Mouse (Mus musculus) limb, embryonic 14.5 days (tissue): ENCODE measurements around the gene Tnfsf15. TPM values are rescaled to one million over a fixed set of nuclear protein-coding genes. Genes with fewer than 3 reads are reported as not detected.

Source experiments
- ATAC-seq: fragments of 200-750 bp; cut with Nextera tagmentation; 2 replicates; pipeline ENCODE4 v1.8.0; 2017; ENCODE audit warnings: low read depth, moderate number of reproducible peaks, moderate TSS enrichment; ENCODE audit not compliant: low FRiP score
- DNase-seq: peaks from one replicate; pipeline ENCODE4 v3.0.0-alpha.2; 2015; ENCODE audit warnings: low spot score
- H3K27ac ChIP-seq: fragments of 300-500 bp; sonication (generic); replicated peaks from 2 replicates; pipeline ENCODE4 v1.5.1; 2014; ENCODE audit warnings: low read depth, mild to moderate bottlenecking, low read length, moderate library complexity, mixed read lengths
- H3K27me3 ChIP-seq: fragments of 300-500 bp; sonication (generic); 2 replicates; pipeline ENCODE4 v1.6.1; 2014; ENCODE audit warnings: low read length, mixed read lengths; ENCODE audit not compliant: control insufficient read depth, insufficient read depth
- H3K36me3 ChIP-seq: fragments of 300-500 bp; sonication (generic); 2 replicates; pipeline ENCODE4 v1.6.1; 2014; ENCODE audit warnings: mild to moderate bottlenecking, low read length, moderate library complexity, mixed read lengths; ENCODE audit not compliant: control insufficient read depth, insufficient read depth
- H3K4me1 ChIP-seq: fragments of 300-500 bp; sonication (generic); 2 replicates; pipeline ENCODE4 v1.6.1; 2014; ENCODE audit warnings: antibody characterized with exemption, low read length, mixed read lengths; ENCODE audit not compliant: control insufficient read depth, insufficient read depth
- H3K4me2 ChIP-seq: fragments of 300-500 bp; sonication (generic); replicated peaks from 2 replicates; pipeline ENCODE4 v1.6.1; 2014; ENCODE audit warnings: low read depth, mild to moderate bottlenecking, low read length, moderate library complexity; ENCODE audit not compliant: severe bottlenecking
- H3K4me3 ChIP-seq: fragments of 300-500 bp; sonication (generic); replicated peaks from 2 replicates; pipeline ENCODE4 v1.5.1; 2014; ENCODE audit warnings: low read length
- H3K9ac ChIP-seq: fragments of 300-500 bp; sonication (generic); 2 replicates; pipeline ENCODE4 v1.6.1; 2014; ENCODE audit warnings: mild to moderate bottlenecking, low read depth, low read length, moderate library complexity; ENCODE audit not compliant: severe bottlenecking
- H3K9me3 ChIP-seq: fragments of 300-500 bp; sonication (generic); 2 replicates; pipeline ENCODE4 v1.6.1; 2016; ENCODE audit warnings: low read length; ENCODE audit not compliant: control insufficient read depth
- POLR2A ChIP-seq: fragments of 200-500 bp; IDR thresholded peaks from 2 replicates; pipeline ENCODE4 v1.8.0; 2012; ENCODE audit warnings: inconsistent platforms, mild to moderate bottlenecking, moderate library complexity, borderline replicate concordance; ENCODE audit not compliant: insufficient read depth, insufficient read length; ENCODE audit errors: extremely low read depth
- WGBS: fragments of 180-500 bp; shearing (Covaris S2); extraction: QIAGEN DNeasy Blood & Tissue Kit; methylation state at CpG from one replicate; pipeline ENCODE4 v1.1.7; 2014; 5-methylcytosine and 5-hydroxymethylcytosine counted together
- polyA plus RNA-seq, 2 experiments: library from polyadenylated mRNA; depleted of rRNA in 1 of 2; stranded (reverse) in 1 of 2; unstranded in 1 of 2; fragments of >200 nt; fragmentation: Nextera tagmentation in 1 of 2; extraction: Ambion mirVana in 1 of 2; gene quantifications; 2 replicates each; pipeline versions ENCODE4 v1.2.1 to v1.2.3; 2012 to 2014

Tnfsf15 gene
- polyA plus RNA-seq, 2 experiments: 0.08 to 0.39 TPM

- no peak for TF ChIP-seq POLR2A
- Histone ChIP-seq H3K9ac (no peak overlapping the region), H3K36me3 (no peaks in the 10 kb centered on the region), H3K4me1 (no peaks in the 10 kb centered on the region), H3K27ac (no peak overlapping the region), H3K27me3 (no peaks in the 10 kb centered on the region), H3K4me2 (no peak overlapping the region), H3K9me3 (no peaks in the 10 kb centered on the region), H3K4me3 (no peak overlapping the region)
- ATAC-seq (no peak), DNase-seq (no peak)
- WGBS: 79% methylated on average over 3 of the region's 3 CpGs
These were observed 15.0 kb upstream of the Tnfsf15 start for GRCm38 (mm10) chr4:63759931-63760330.

DNA sequence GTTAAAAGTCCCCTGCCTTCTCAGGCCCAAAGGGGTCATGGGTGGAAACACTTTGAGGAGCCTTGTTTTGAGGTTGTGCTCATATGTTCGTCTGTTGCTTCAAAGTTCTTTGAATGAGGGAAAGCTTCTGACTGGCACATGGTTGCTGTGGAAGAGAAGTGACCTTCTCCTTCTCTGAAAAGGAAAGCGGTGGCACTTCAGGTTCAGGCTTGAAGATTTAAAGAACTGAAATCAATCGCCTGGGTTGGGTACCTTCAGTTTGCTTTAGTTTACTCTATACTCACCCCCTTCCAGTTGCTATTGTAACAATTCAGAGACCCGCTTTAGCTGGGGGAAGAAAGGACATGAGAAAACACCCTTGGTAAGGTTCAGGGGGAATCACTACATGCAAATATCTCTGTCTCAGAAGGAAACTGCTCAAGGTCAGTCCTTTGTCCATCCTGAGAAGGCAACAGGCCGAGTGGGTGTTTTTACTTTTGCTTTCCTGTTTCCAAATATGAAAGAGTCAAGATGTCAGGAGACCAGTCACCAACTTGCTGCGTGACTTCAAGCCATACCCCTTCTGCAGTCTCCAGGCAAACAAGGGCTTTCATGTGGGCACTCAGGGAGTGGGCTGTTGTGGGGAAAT is 12.7 kb upstream of the Tnfsf15 start:
- Histone ChIP-seq H3K4me1 (peaks cover 6% of the 10 kb centered on the region), H3K9me3 (no peaks in the 10 kb centered on the region), H3K36me3 (no peaks in the 10 kb centered on the region), H3K27ac (no peak overlapping the region), H3K4me3 (no peak overlapping the region), H3K9ac (no peak overlapping the region), H3K27me3 (no peaks in the 10 kb centered on the region), H3K4me2 (no peak overlapping the region)
- DNase-seq: no peak
- WGBS: 84% methylated on average over 6 of the region's 6 CpGs
- no peak for ATAC-seq
- no peak for TF ChIP-seq POLR2A

- no peaks in the 10 kb centered on the region for H3K36me3 ChIP-seq
- no peak overlapping the region for H3K27ac ChIP-seq
- H3K9ac ChIP-seq: no peak overlapping the region
- ATAC-seq (no peak), DNase-seq (no peak)
- 61% methylated on average over 2 of the region's 2 CpGs for WGBS
- H3K4me2 ChIP-seq: no peak overlapping the region
- no peak overlapping the region for H3K4me3 ChIP-seq
- TF ChIP-seq POLR2A: no peak
- no peaks in the 10 kb centered on the region for H3K27me3 ChIP-seq
- H3K9me3 ChIP-seq: no peaks in the 10 kb centered on the region
- H3K4me1 ChIP-seq: peaks cover 8% of the 10 kb centered on the region
These were observed 11.2 kb upstream of the Tnfsf15 start for GRCm38 (mm10) chr4:63756072-63756471.

- Histone ChIP-seq H3K4me1 (peaks cover 8% of the 10 kb centered on the region), H3K27me3 (no peaks in the 10 kb centered on the region), H3K4me2 (no peak overlapping the region), H3K9ac (no peak overlapping the region), H3K27ac (no peak overlapping the region), H3K36me3 (no peaks in the 10 kb centered on the region), H3K4me3 (no peak overlapping the region), H3K9me3 (no peaks in the 10 kb centered on the region)
- DNase-seq: no peak
- ATAC-seq: no peak
- 87% methylated on average over 9 of the region's 9 CpGs for WGBS
- TF ChIP-seq POLR2A: no peak
These were observed 9.6 kb upstream of the Tnfsf15 start for GRCm38 (mm10) chr4:63754467-63755020.

GRCm38 (mm10) chr4:63753855-63754254 is 8.9 kb upstream of the Tnfsf15 start:
- no peak overlapping the region for H3K9ac ChIP-seq
- no peak for TF ChIP-seq POLR2A
- H3K9me3 ChIP-seq: no peaks in the 10 kb centered on the region
- no peak for DNase-seq
- no peak overlapping the region for H3K27ac ChIP-seq
- H3K27me3 ChIP-seq: no peaks in the 10 kb centered on the region
- no peak overlapping the region for H3K4me3 ChIP-seq
- H3K4me1 ChIP-seq: peaks cover 8% of the 10 kb centered on the region
- no peak overlapping the region for H3K4me2 ChIP-seq
- ATAC-seq: no peak
- H3K36me3 ChIP-seq: no peaks in the 10 kb centered on the region
- WGBS: 82% methylated on average over 2 of the region's 2 CpGs
